Mouse (Mus musculus): ENCODE data around the gene Camsap1.

- TF ChIP-seq CTCF (IDR thresholded peaks at IDR 0.05; ENCODE audit: borderline replicate concordance, insufficient read depth, low read depth, low read length) (no peak), POLR2A (IDR thresholded peaks at IDR 0.05; ENCODE audit: borderline replicate concordance, insufficient read depth, low read length) (no peak)
Measured at GRCm38 (mm10) chr2:25969319-25969718, 13.8 kb downstream of the Camsap1 start.
